20 mouse cellular contexts compared by ENCODE assay signal in genomic region chr1:133772553-133772952, GRCm38 (mm10). TPM values are rescaled to one million over a fixed set of nuclear protein-coding genes. Genes with fewer than 3 reads are reported as not detected.
DNase-seq lines count a peak whose midpoint lies in the region; ATAC-seq and TF ChIP-seq lines count a peak whose summit lies in the region.
"Had no signal": no experiment of that assay in that cellular context is flagged by ENCODE, and none has a peak within 500 bp of the region (broad histone marks: within the 10 kb centered on the region; RNA-seq: fewer than 3 reads in every experiment).

No protein-coding gene starts in this region.

- peaks cover 30% of the 10 kb centered on the region for H3K4me1 ChIP-seq in heart, embryonic 11.5 days (ENCODE audit: control insufficient read depth, insufficient read depth, low read length)
- H3K4me1 ChIP-seq in hindbrain, embryonic 10.5 days (replicated peaks) = peaks cover 31% of the 10 kb centered on the region
- 0 out of 2 replicates have a peak, but pooled peaks cover 1% of the 10 kb centered on the region for H3K4me1 ChIP-seq in hindbrain, embryonic 11.5 days (replicated peaks; ENCODE audit: control insufficient read depth, insufficient read depth, low read length)
- no peaks in the 10 kb centered on the region for H3K4me1 ChIP-seq in liver, adult 2 months (ENCODE audit: control insufficient read depth, insufficient read depth, low read length)
- no peaks in the 10 kb centered on the region; the same call in 1 of the 2 replicates for H3K4me1 ChIP-seq in testis, adult 2 months (ENCODE audit: control insufficient read depth, insufficient read depth, low read length)

- no peak for ATAC-seq in heart, embryonic 11.5 days (replicated peaks; ENCODE audit: insufficient number of reproducible peaks, low FRiP score, low TSS enrichment)
- ATAC-seq in hindbrain, embryonic 11.5 days (ENCODE audit: low FRiP score) = no peak
- ATAC-seq: forebrain, embryonic 14.5 days; midbrain, embryonic 13.5 days; Patski had no signal

- H3K9ac ChIP-seq in heart, embryonic 11.5 days (ENCODE audit: low read depth, low read length) = peak overlapping the region; percentile 49; the same call in 1 of the 2 replicates
- H3K9ac ChIP-seq in hindbrain, embryonic 11.5 days (ENCODE audit: low read depth, low read length) = no peak overlapping the region
- H3K9ac ChIP-seq in liver, adult 2 months (ENCODE audit: low read depth, low read length) = no peak overlapping the region
- H3K9ac ChIP-seq: embryonic facial prominence, embryonic 12.5 days; midbrain, embryonic 13.5 days; neural tube, embryonic 13.5 days had no signal

- H3K79me2 ChIP-seq in liver, adult 2 months (ENCODE audit: control insufficient read depth, insufficient read depth, low read length) = peaks cover 3% of the 10 kb centered on the region; the same call in 1 of the 2 replicates

- no peak overlapping the region for H3K4me3 ChIP-seq in heart, embryonic 11.5 days (ENCODE audit: low read depth, low read length)
- no peak overlapping the region for H3K4me3 ChIP-seq in hindbrain, embryonic 10.5 days
- no peak overlapping the region for H3K4me3 ChIP-seq in hindbrain, embryonic 11.5 days (ENCODE audit: low read depth, low read length)
- H3K4me3 ChIP-seq in liver, adult 2 months (ENCODE audit: insufficient read depth, low read depth, low read length) = no peak overlapping the region
- no peak overlapping the region for H3K4me3 ChIP-seq in testis, adult 2 months (ENCODE audit: control insufficient read depth, low read depth, low read length)
- H3K4me3 ChIP-seq: embryonic facial prominence, embryonic 12.5 days; erythroblast, embryonic 14.5 days; heart, adult 2 months; midbrain, embryonic 13.5 days; neural tube, embryonic 13.5 days had no signal

- H3K27me3 ChIP-seq in heart, embryonic 11.5 days (ENCODE audit: control insufficient read depth, insufficient read depth, low read length) = no peaks in the 10 kb centered on the region
- H3K27me3 ChIP-seq in hindbrain, embryonic 10.5 days (ENCODE audit: insufficient read depth, poor library complexity, severe bottlenecking) = no peaks in the 10 kb centered on the region
- no peaks in the 10 kb centered on the region for H3K27me3 ChIP-seq in hindbrain, embryonic 11.5 days (ENCODE audit: control insufficient read depth, insufficient read depth, low read length)
- H3K27me3 ChIP-seq in liver, adult 2 months (ENCODE audit: control insufficient read depth, insufficient read depth, low read length) = no peaks in the 10 kb centered on the region
- H3K27me3 ChIP-seq in testis, adult 2 months (ENCODE audit: control insufficient read depth, insufficient read depth, low read length) = no peaks in the 10 kb centered on the region
- H3K27me3 ChIP-seq: embryonic facial prominence, embryonic 12.5 days; midbrain, embryonic 13.5 days; neural tube, embryonic 13.5 days; Patski had no signal

- peak overlapping the region; percentile 78 for H3K27ac ChIP-seq in heart, embryonic 11.5 days (ENCODE audit: low read depth, low read length)
- 0 out of 2 replicates have a peak overlapping the region, but pooled peaks have one; percentile 47 for H3K27ac ChIP-seq in hindbrain, embryonic 10.5 days
- H3K27ac ChIP-seq in hindbrain, embryonic 11.5 days (ENCODE audit: low read depth, low read length) = no peak overlapping the region
- 0 out of 2 replicates have a peak overlapping the region, but pooled peaks have one; percentile 12 for H3K27ac ChIP-seq in liver, adult 2 months (replicated peaks; ENCODE audit: insufficient read depth, low read depth, low read length)
- H3K27ac ChIP-seq in testis, adult 2 months (ENCODE audit: control insufficient read depth, insufficient read depth, low read depth, low read length) = peak overlapping the region; percentile 36; the same call in 1 of the 2 replicates
- H3K27ac ChIP-seq: heart, adult 2 months; macrophage; midbrain, embryonic 13.5 days; neural tube, embryonic 13.5 days had no signal

- no peak overlapping the region for H3K4me2 ChIP-seq in heart, embryonic 11.5 days
- H3K4me2 ChIP-seq in hindbrain, embryonic 11.5 days (replicated peaks; ENCODE audit: low read depth, low read length) = no peak overlapping the region
- H3K4me2 ChIP-seq: embryonic facial prominence, embryonic 12.5 days; midbrain, embryonic 13.5 days; neural tube, embryonic 13.5 days had no signal

- DNase-seq in heart, postnatal 4 days = no peak
- DNase-seq in hindbrain, embryonic 10.5 days (ENCODE audit: low spot score) = no peak
- no peak for DNase-seq in hindbrain, embryonic 11.5 days (ENCODE audit: low spot score)
- DNase-seq in liver, adult 2 months (ENCODE audit: extremely low read depth, low read depth, low spot score) = peak; percentile 4
- no peak for DNase-seq in liver
- no peak for DNase-seq in ovary, postnatal 10 days (ENCODE audit: low spot score)
- DNase-seq: adrenal gland, postnatal 10 days; cerebellum, adult 9-11 months; gastrocnemius, postnatal 14 days; heart, adult 2 months; kidney, postnatal 25 days had no signal

- TF ChIP-seq CTCF in liver, adult 2 months (IDR thresholded peaks at IDR 0.05; ENCODE audit: low read depth, low read length) = no peak
- TF ChIP-seq CTCF in testis, adult 2 months (IDR thresholded peaks at IDR 0.05; ENCODE audit: control insufficient read depth, insufficient read depth, insufficient replicate concordance, low read depth, low read length) = no peak

- 53% methylated on average over 9 of the region's 9 CpGs for WGBS in heart, embryonic 11.5 days (ENCODE audit: insufficient replicate concordance)
- WGBS in hindbrain, embryonic 10.5 days = 51% methylated on average over 9 of the region's 9 CpGs
- 58% methylated on average over 9 of the region's 9 CpGs for WGBS in hindbrain, embryonic 11.5 days
- 77% methylated on average over 9 of the region's 9 CpGs for WGBS in liver, adult 2 months

- peaks cover 4% of the 10 kb centered on the region; the same call in 1 of the 2 replicates for H3K36me3 ChIP-seq in heart, embryonic 11.5 days (ENCODE audit: control insufficient read depth, insufficient read depth, low read length)
- H3K36me3 ChIP-seq in hindbrain, embryonic 10.5 days = no peaks in the 10 kb centered on the region
- no peaks in the 10 kb centered on the region for H3K36me3 ChIP-seq in hindbrain, embryonic 11.5 days (ENCODE audit: control insufficient read depth, insufficient read depth, low read length)
- no peaks in the 10 kb centered on the region for H3K36me3 ChIP-seq in liver, adult 2 months (ENCODE audit: control insufficient read depth, insufficient read depth, low read length)
- no peaks in the 10 kb centered on the region for H3K36me3 ChIP-seq in testis, adult 2 months (ENCODE audit: control insufficient read depth, insufficient read depth, low read length)
- H3K36me3 ChIP-seq: embryonic facial prominence, embryonic 12.5 days; midbrain, embryonic 13.5 days; neural tube, embryonic 13.5 days had no signal

- TF ChIP-seq POLR2A in liver, adult 2 months (IDR thresholded peaks at IDR 0.05; ENCODE audit: extremely low read depth, insufficient read depth, low read length) = no peak
- no peak for TF ChIP-seq POLR2A in testis, adult 2 months (IDR thresholded peaks at IDR 0.05; ENCODE audit: control insufficient read depth, low read depth, low read length)

- no peaks in the 10 kb centered on the region for H3K9me3 ChIP-seq in heart, embryonic 11.5 days (replicated peaks; ENCODE audit: control insufficient read depth, low read length)
- H3K9me3 ChIP-seq in hindbrain, embryonic 10.5 days = no peaks in the 10 kb centered on the region
- no peaks in the 10 kb centered on the region for H3K9me3 ChIP-seq in hindbrain, embryonic 11.5 days (ENCODE audit: control insufficient read depth, low read length)
- H3K9me3 ChIP-seq: embryonic facial prominence, embryonic 12.5 days; midbrain, embryonic 13.5 days; neural tube, embryonic 13.5 days had no signal

RNA-seq across cellular contexts. Expression of gene Atp2b4, which starts 28.3 kb away (rescaled TPM):
- 26.1 and 35.6 TPM in 2 replicates for polyA plus RNA-seq in heart, embryonic 11.5 days (2014; fragmentation: Nextera tagmentation; extraction: Ambion mirVana)
- total RNA-seq in heart, postnatal 4 days (2021) = 10 to 100 TPM; 32.4 to 37.4 TPM
- polyA plus RNA-seq in hindbrain, embryonic 10.5 days (2016; fragmentation: Nextera tagmentation; extraction: Ambion mirVana) = 4.2 and 4.6 TPM in 2 replicates
- 8.7 and 15.3 TPM in 2 replicates for polyA plus RNA-seq in hindbrain, embryonic 11.5 days (2014; fragmentation: Nextera tagmentation; extraction: Ambion mirVana)
- total RNA-seq in liver, adult 2 months (2014; rRNA removed) = 2.4 and 4.2 TPM in 2 replicates
- polyA plus RNA-seq in liver, adult 2 months (2012; rRNA removed) = 0.66 and 0.86 TPM in 2 replicates
- 21.8 and 22.8 TPM in 2 replicates for polyA plus RNA-seq in testis, adult 2 months (2012; rRNA removed)
